Mouse (Mus musculus) neural tube, embryonic 10.5 days (tissue): ENCODE data around the gene 1600012H06Rik.
A peak's percentile ranks its signal among the peaks of the same experiment; 100 is the strongest.
"Not testable (repeated sequence)": the region's sequence is repeated elsewhere in the genome, so short reads cannot be mapped to it uniquely, and the experiment has no call there.

ENCODE experiments used
- DNase-seq: peaks from one replicate; pipeline ENCODE4 v3.0.0-alpha.2; 2017; ENCODE audit warnings: low spot score; ENCODE audit errors: extremely low spot score

1600012H06Rik gene

DNA sequence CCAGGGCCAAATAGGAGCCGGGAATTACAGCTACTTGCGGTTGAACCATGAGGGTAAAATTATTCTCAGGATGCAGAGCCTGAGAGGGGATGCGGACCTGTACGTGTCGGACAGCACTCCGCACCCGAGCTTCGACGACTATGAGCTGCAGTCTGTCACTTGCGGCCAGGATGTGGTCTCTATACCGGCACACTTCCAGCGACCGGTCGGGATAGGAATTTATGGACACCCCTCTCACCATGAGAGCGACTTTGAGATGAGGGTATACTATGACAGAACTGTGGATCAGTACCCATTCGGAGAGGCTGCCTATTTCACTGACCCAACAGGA is 710 bp downstream of the 1600012H06Rik start:
- no peak for DNase-seq

DNA sequence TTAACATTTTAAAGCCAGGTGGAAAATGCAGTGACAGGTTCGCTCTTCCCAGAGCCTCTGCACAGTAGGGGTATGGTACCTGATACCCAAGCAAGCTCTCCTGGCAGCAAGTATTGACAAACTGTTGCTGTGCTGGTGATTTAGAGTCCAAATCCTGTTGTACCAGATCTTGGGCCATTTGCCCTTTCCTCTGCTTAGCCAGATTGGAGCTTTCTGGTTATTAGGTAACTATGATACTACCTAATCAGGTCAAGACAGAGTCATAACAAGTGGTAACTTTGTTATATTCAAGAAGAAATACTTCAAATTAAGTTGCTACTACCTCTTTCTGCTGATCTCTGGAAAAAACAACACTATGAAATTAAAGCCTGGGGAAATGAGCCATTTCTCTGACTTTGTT is 1.6 kb downstream of the 1600012H06Rik start:
- DNase-seq = no peak

GRCm38 (mm10) chr17:14949161-14949827 is 6.3 kb downstream of the 1600012H06Rik start:
- no peak for DNase-seq

DNA sequence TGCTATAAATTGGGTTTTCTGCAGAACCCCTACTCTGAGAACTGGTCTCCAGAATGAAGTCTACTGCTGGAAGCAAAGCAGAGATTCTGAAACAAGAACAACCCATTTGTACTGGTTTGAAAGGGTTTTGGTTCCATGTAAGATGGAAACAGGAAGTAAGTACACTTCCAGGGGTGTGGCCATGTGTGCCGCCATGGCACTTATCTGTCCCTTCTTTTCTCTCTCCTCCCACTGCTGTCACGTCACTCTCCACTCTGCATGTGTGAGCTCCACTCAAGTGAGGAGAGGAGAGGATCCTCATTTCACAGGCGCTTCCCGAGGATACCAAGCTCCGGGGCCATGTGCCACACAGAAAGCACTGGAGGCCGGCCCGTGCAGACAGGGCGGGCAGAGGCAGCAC is 10.5 kb downstream of the 1600012H06Rik start:
- no peak for DNase-seq

GRCm38 (mm10) chr17:14958686-14959327 is 15.8 kb downstream of the 1600012H06Rik start:
- DNase-seq = no peak

- no peak for DNase-seq
Observed at GRCm38 (mm10) chr17:14959979-14960378, 17.0 kb downstream of the 1600012H06Rik start.

- DNase-seq = peak; percentile 49
Observed at GRCm38 (mm10) chr17:14960520-14960919, 17.5 kb downstream of the 1600012H06Rik start.

DNA sequence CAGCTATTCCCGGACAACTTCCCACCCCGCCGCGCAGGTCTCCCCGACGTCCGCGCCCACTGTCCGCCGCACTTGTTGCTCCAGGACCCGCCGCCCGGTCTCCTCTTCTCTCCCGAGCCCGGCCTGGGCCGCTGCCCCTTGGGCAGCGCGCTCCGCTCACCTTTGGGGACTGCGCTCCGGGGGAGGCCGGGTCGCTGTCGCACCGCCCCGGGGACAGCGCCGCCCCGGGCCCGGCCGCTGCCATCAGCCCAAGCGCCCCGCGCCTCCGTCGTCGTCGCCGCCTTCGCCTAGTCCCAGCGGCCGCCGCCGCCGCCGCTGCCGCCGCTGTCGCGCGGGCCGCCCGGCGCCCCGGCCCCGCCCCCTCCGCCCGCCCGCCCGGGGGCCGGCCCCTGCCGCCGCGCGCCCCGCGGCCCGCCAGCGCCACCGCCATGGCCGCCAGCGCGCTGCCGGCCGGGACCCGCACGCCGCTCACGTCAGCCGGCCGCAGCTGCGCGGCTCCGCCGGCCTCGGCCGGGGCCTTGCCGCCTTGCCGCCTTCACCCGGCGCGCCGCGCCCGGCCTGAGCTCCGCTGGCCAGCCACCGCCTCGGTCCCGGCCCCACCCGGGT is 18.1 kb downstream of the 1600012H06Rik start, which contains the start of gene Phf10:
TSS of gene Phf10 (minus strand) at position 323 of the 606 bp plus-strand sequence.
- DNase-seq = peak; percentile 66

DNA sequence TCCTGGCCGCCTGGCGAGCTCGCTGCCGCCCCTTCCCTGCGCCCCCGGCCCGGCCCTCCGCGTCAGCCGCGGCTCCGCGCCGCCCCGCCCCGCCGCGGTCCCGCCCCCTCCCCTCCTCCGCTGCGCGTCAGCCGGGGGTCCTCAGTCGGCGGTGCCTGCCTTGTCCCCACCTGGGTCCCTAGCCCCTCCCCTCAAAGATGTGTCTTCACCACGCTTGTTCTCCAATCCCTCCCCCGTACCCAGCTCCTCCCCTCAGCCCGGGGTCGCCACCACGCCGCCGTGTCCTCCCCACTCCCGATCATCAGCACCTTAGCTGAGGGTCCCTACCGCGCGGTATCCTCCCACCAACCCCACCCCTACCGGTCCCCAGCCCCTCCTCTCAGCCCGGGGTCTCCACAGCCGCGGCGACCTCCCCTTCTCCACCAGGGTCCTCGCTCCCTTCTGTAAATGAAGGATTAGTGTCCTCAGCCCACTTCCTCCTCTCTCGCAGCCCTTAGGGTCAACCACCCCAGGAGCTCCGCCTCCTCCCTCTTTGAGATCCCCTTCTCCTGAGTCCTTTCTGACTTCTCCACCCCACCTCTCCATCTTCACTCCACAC is 18.7 kb downstream of the 1600012H06Rik start:
- DNase-seq = not testable (repeated sequence)

- not testable (repeated sequence) for DNase-seq
Observed at GRCm38 (mm10) chr17:14968373-14968913, 25.5 kb downstream of the 1600012H06Rik start.

DNA sequence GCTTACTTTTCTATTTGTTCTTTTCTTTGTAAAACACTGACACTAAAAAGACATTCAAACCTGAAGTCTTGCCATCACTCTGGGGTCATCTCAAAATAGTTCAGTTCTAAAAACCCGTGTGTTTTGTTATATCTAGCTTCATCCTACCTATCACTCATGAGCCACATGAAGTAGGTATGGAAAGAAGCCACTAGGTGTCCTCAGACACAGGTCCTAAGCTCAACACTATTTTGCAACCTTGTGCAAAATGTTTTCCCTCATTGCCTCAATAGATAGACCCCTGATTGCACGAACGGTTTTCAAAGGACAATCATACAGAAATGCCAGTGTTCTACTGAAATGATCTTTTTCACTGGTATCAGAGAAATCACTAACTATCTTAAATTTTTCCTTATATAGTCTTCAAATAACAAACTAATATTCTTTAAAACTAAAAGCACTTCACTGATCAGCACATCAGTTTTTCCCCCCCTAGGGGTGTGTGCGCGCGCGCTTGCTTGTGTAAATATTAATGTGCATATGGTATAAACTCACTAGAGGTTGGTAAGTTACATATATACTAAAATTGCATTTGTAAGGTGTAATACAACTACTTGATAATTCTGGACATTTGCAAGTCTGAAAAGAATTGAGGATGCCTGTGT is 34.9 kb downstream of the 1600012H06Rik start:
- DNase-seq = not testable (repeated sequence)

GRCm38 (mm10) chr17:14978362-14979038 is 35.5 kb downstream of the 1600012H06Rik start, which contains the start of the genes 9030025P20Rik and Gm3417:
TSS of gene 9030025P20Rik (plus strand) at chr17:14978468.
TSS of gene Gm3417 (minus strand) at chr17:14978790.
- not testable (repeated sequence) for DNase-seq

GRCm38 (mm10) chr17:14990116-14990702 is 47.2 kb downstream of the 1600012H06Rik start:
- DNase-seq = not testable (repeated sequence)

DNA sequence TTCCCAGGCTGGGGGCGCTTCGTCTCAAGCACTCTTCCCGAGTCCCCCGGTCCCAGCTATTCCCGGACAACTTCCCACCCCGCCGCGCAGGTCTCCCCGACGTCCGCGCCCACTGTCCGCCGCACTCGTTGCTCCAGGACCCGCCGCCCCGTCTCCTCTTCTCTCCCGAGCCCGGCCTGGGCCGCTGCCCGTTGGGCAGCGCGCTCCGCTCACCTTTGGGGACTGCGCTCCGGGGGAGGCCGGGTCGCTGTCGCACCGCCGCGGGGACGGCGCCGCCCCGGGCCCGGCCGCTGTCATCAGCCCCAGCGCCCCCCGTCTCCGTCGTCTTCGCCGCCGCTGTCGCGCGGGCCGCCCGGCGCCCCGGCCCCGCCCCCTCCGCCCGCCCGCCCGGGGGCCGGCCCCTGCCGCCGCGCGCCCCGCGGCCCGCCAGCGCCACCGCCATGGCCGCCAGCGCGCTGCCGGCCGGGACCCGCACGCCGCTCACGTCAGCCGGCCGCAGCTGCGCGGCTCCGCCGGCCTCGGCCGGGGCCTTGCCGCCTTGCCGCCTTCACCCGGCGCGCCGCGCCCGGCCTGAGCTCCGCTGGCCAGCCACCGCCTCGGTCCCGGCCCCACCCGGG is 49.6 kb downstream of the 1600012H06Rik start:
- DNase-seq = not testable (repeated sequence)

- DNase-seq = not testable (repeated sequence)
Observed at GRCm38 (mm10) chr17:14993139-14993832, 50.3 kb downstream of the 1600012H06Rik start.

GRCm38 (mm10) chr17:14994140-14994539 is 51.2 kb downstream of the 1600012H06Rik start:
- not testable (repeated sequence) for DNase-seq

DNA sequence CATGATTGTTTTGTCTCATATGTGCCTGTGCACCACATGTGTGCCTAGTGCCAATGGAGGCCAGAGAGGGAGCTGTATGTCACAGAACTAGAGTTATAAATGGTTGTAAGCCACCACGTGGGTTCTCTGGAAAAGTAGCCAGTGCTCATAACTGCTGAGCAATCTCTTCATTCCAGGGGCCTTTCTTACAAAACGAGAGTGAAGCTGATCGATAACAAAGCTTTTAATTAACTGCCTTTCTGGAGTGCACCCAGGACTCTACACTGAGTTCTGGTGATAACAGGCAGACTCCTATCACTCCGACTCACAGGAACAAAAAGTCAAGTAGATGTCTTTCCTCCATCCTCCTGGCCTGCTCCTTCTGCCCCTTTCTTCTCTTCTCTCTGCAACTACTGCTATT is 57.1 kb downstream of the 1600012H06Rik start:
- DNase-seq = not testable (repeated sequence)

- not testable (repeated sequence) for DNase-seq
Observed at GRCm38 (mm10) chr17:15009088-15009487, 66.1 kb downstream of the 1600012H06Rik start.
